Mouse (Mus musculus) gastrocnemius, adult 2 months (tissue): ENCODE measurements around the gene Hemgn. TPM values are rescaled to one million over a fixed set of nuclear protein-coding genes. Genes with fewer than 3 reads are reported as not detected.

Source experiments
- DNase-seq: peaks from one replicate; pipeline ENCODE4 v3.0.0; 2022
- H3K27ac ChIP-seq: fragments of 200-600 bp; 2 replicates; pipeline ENCODE4 v1.8.1; 2022; ENCODE audit warnings: mild to moderate bottlenecking
- H3K4me3 ChIP-seq: fragments of 200-600 bp; 2 replicates; pipeline ENCODE4 v1.8.1; 2022; ENCODE audit warnings: mild to moderate bottlenecking, moderate library complexity
- CTCF ChIP-seq: fragments of 200-600 bp; IDR thresholded peaks from 2 replicates; pipeline ENCODE4 v1.8.1; 2022; ENCODE audit warnings: antibody characterized with exemption, mild to moderate bottlenecking, moderate library complexity
- intact Hi-C: fragments of 180-260 bp; cut with DNase I; formaldehyde crosslinking; loops from one replicate; pipeline ENCODE4 v1.15.1; 2025
- total RNA-seq, 2 experiments: library from RNA; stranded (reverse); gene quantifications; 2 replicates each; pipeline ENCODE4 v1.2.3; 2021

The Hemgn gene
- total RNA-seq, 2 experiments from 2014 or later = not detected

DNA sequence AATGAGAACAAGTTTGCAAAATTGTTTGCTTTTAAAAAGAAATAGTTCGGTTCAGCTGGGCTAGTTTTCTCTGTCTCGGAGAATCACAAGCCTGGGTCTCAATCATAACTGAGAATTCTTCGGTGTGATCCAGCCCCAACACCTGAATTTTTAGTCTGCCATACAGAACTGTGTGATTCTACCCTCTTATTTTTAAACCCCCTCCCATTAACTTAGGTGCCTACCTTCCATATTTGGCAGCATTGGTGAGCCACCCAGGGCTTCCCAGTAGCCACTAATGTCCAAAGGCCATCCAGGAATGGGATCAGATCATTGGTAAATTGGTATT, 67.6 kb downstream of the Hemgn start:
- DNase-seq = no peak
- H3K4me3 ChIP-seq = no peak overlapping the region
- H3K27ac ChIP-seq = no peak overlapping the region
- intact Hi-C loops = loop anchor here (5.0 kb wide), 1 partner anchor 38 kb away; no protein-coding TSS in a partner anchor
- no peak for TF ChIP-seq CTCF

DNA sequence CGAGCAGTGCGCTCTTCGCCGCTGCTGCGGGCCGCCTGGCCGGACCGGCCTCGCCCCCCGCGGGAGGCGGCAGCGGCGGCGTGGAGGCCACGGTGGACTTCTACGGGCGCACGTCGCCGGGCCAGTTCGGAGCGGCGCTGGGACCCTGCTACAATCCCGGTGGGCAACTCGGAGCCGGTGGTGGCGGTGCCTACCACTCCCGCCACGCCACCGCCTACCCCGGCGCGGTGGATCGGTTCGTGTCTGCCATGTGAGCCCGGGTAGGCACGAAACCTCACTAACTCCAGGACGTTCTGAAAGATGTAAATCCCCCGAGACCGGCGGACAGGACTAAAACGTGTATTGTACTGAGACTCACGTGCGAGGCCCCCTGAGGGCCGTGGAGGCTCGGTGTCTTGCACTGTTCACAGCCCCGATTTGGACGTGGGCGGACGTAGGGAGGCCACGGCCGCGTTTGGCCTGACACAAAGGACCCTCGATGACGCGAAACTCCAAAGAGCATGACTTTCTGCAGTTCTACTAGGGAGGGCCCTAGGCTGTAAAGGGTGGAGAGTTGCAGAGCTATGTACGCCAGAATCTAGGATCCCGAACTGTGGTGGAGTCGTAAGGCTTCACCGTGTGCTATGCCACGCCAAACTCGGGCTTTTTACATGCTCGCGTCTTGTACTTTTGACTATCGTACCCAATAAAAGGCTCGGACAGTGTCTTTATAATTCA, 68.1 kb downstream of the Hemgn start:
- H3K4me3 ChIP-seq = peak overlapping the region; percentile 66; the same call in 1 of the 2 replicates
- intact Hi-C loops = loop anchor here (5.0 kb wide), 1 partner anchor 38 kb away; no protein-coding TSS in a partner anchor
- TF ChIP-seq CTCF = no peak
- no peak for DNase-seq
- H3K27ac ChIP-seq = no peak overlapping the region

DNA sequence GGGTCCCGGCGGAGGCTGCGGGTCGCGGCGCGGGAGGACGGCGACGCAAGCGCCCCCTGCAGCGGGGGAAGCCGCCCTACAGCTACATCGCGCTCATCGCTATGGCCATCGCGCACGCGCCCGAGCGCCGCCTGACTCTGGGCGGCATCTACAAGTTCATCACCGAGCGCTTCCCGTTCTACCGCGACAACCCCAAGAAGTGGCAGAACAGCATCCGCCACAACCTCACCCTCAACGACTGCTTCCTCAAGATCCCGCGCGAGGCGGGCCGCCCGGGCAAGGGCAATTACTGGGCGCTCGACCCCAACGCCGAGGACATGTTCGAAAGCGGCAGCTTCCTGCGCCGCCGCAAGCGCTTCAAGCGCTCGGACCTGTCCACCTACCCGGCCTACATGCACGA, 69.0 kb downstream of the Hemgn start:
- peak overlapping the region; percentile 66 for H3K4me3 ChIP-seq
- no peak for TF ChIP-seq CTCF
- intact Hi-C loops = no loop called here
- no peak overlapping the region for H3K27ac ChIP-seq
- DNase-seq = peak; percentile 29

Other genes starting within 250 kb of the Hemgn start
- gene Xpa, start 217.2 kb downstream of the Hemgn start, total RNA-seq = 1 to 10 TPM; 6.0 to 6.9 TPM
- gene Foxe1, start 69.9 kb downstream of the Hemgn start, total RNA-seq = not detected
- gene Trmo, start 24.1 kb downstream of the Hemgn start, total RNA-seq = 1 to 10 TPM; 2.8 to 3.0 TPM
- gene Anp32b, start 37.4 kb upstream of the Hemgn start, total RNA-seq = 10 to 100 TPM; 62.7 to 65.8 TPM
- gene Nans, start 75.7 kb upstream of the Hemgn start, total RNA-seq = 10 to 100 TPM; 15.1 to 20.6 TPM
- gene Trim14, start 122.6 kb upstream of the Hemgn start, total RNA-seq = 1 to 10 TPM in 1 of 2 experiments, under 1 TPM in 1; 0.56 to 1.2 TPM
- under 1 TPM; 0.10 to 0.39 TPM for gene Coro2a, start 188.7 kb upstream of the Hemgn start, total RNA-seq
- under 1 TPM; 0.39 to 0.59 TPM for gene Tbc1d2, start 236.7 kb upstream of the Hemgn start, total RNA-seq